Mouse (Mus musculus): Measurements from ENCODE around the gene Srp68. TPM values are rescaled to one million over a fixed set of nuclear protein-coding genes. Genes with fewer than 3 reads are reported as not detected.

The Srp68 gene
- polyA plus RNA-seq (2015; fragmentation: Nextera tagmentation; extraction: Ambion mirVana) = 62.4 and 63.5 TPM in 2 replicates

DNA sequence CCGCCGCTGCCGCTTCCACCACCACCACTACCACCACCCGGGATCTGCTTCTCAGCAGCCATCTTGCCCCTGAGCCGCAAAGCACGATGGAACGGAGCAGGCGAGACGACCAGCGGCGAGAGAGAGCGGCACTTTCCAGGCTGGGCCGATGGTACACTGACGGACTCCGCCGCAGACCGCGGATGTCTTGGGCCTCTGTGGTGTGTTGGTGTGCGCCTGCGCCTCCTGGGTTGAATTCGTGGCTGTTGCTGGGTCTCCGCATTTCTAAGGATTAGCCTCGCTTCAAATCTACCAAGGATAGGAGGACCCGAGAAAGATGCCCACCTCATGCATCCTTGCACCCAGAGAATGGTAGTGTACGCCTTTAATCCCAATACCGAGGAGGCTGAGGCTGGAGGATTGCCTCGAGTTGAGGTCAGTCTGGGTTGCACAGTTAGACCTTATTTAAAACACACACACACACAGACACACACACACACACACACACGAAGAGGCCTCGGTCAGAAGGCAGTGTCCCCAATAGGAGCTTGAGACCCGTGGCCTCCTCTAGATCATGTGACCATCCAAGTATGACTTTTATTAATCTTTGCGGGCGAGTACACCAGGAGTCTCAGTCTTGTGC is at the start of gene Srp68:
Gene Srp68 (minus strand): TSS at position 173 of the 622 bp plus-strand sequence.
- Histone ChIP-seq H3K4me1 (peaks cover 28% of the 10 kb centered on the region), H3K4me2 (peak within 1 kb of the TSS; percentile 89), H3K27ac (peak within 1 kb of the TSS; percentile 84), H3K9me3 (no peaks in the 10 kb centered on the region), H3K27me3 (replicated peaks) (no peaks in the 10 kb centered on the region), H3K9ac (peak within 1 kb of the TSS; percentile 73), H3K4me3 (peak within 1 kb of the TSS; percentile 85), H3K36me3 (replicated peaks) (0 out of 2 replicates have a peak, but pooled peaks cover 2% of the 10 kb centered on the region)
- WGBS = 2% methylated on average over 32 of the region's 32 CpGs
- peak; percentile 99 for ATAC-seq (replicated peaks)

DNA sequence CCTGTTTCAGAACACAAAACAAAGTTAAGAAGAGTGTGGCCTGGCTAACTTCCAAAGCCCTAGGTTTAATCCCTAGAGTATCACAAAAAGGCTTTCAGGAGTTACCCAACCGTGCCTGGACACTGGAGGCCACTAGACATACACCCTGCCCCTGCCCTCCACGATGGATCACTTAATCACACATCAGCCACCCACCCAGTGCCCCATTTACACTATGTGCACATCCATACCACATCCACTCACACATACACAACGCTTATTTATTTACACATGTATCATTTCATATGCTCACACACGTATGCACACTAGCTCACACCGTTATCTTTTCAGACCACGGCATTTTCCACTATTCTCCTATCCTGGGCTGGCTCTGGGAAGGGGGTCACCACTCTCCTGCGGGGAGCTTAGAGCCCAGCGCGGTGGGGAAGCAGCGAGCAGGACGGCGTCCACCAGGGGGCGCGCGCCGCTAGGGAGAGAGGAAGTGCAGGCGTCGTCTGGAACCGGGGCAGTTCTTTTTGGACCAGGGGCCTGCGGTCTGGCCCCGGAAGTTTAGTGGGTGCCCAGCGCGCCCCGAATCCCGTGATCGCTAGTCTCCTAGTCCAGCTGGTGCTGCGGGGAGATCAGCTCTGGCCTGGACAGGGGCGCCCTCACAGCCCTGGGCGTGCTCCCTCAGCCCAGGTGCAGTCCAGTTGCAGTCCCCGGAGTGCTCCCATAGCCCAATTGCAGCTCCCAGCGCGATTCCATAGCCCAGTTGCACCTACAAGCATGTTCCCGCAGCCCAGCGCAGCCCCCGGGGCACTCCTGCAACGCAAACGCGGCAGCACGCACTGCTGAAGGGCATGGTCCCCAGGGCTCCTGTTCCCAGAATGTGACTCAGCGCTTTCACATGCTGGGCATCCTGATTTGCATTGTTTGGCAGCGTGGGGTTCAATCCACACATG is 45.0 kb upstream of the Srp68 start:
- Histone ChIP-seq H3K36me3 (replicated peaks) (no peaks in the 10 kb centered on the region), H3K9ac (peak overlapping the region; percentile 31), H3K4me3 (peak overlapping the region; percentile 39), H3K27me3 (replicated peaks) (no peaks in the 10 kb centered on the region), H3K4me1 (peaks cover 9% of the 10 kb centered on the region), H3K9me3 (no peaks in the 10 kb centered on the region), H3K27ac (no peak overlapping the region), H3K4me2 (peak overlapping the region; percentile 91)
- peak; percentile 66; the same call in 1 of the 2 replicates for ATAC-seq (replicated peaks)
- WGBS = under 1% methylated on average over 41 of the region's 41 CpGs

DNA sequence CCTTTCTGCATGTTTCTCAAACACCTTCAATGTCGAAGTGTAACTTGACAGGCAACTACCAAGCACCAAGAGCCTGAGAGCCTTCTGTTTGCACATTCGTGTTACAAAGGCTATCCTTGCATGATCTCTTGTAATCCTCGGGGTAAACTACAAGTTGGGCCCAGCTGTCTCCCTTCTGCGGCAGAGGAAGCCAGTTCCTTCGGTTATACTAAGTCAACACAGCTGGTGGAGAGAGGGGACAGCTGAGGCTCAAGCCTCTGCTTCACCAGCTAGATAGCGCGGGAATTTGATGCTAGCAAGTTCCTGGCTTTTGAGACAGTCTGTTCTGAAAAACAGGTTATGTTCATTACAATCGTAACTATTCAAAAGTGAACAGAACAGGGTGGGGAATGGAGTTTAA is 38.3 kb upstream of the Srp68 start:
- Histone ChIP-seq H3K27ac (no peak overlapping the region), H3K4me1 (no peaks in the 10 kb centered on the region), H3K9me3 (no peaks in the 10 kb centered on the region), H3K36me3 (replicated peaks) (no peaks in the 10 kb centered on the region), H3K27me3 (replicated peaks) (no peaks in the 10 kb centered on the region), H3K4me2 (no peak overlapping the region), H3K4me3 (no peak overlapping the region), H3K9ac (no peak overlapping the region)
- WGBS = 53% methylated on average over 8 of the region's 8 CpGs
- no peak for ATAC-seq (replicated peaks)

DNA sequence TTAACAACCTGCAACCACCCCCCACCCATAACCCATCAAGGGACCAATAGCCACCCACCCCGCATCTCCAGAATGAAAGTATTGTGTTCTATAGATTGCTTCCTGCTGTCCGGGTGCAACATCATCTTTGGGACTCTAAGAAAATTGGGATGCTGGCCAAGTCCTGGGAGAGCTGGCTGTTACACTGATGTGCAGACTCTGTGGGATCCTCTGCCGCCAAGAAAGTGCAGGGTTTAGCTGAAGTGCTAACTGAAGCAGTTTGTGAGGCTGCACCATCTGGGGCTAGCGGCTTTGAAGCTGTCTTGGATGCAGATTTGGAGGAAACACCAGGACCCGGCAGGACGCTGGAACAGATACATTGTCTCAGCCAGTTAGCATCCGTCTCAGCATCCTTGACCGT is 37.2 kb upstream of the Srp68 start:
- Histone ChIP-seq H3K4me2 (no peak overlapping the region), H3K27ac (no peak overlapping the region), H3K4me1 (no peaks in the 10 kb centered on the region), H3K9ac (no peak overlapping the region), H3K9me3 (no peaks in the 10 kb centered on the region), H3K4me3 (no peak overlapping the region), H3K27me3 (replicated peaks) (no peaks in the 10 kb centered on the region), H3K36me3 (replicated peaks) (no peaks in the 10 kb centered on the region)
- 46% methylated on average over 8 of the region's 8 CpGs for WGBS
- ATAC-seq (replicated peaks) = no peak

DNA sequence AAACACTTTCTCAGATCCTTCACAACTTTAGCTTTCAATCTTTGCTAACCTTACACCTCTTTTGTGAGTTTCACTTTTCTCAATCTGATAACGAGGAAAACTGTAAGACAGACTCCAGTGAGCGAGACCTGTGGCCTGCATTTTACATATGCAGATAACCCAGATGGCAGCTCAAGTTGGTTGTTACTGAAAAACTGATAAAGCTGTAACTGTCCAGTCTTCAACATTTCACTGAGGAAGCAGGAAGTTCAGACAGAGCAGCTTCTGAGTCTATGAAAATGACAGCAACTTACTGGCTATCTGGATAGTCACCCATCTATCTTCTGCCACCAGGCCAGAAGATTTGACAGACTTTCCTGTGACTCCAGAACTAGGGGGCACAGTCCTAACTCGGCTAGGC is 35.6 kb upstream of the Srp68 start:
- no peak overlapping the region for H3K4me2 ChIP-seq
- peaks cover 2% of the 10 kb centered on the region; the same call in 1 of the 2 replicates for H3K36me3 ChIP-seq (replicated peaks)
- no peak overlapping the region for H3K9ac ChIP-seq
- no peaks in the 10 kb centered on the region for H3K9me3 ChIP-seq
- H3K27me3 ChIP-seq (replicated peaks) = no peaks in the 10 kb centered on the region
- peaks cover 10% of the 10 kb centered on the region for H3K4me1 ChIP-seq
- no peak overlapping the region for H3K4me3 ChIP-seq
- 82% methylated on average over 3 of the region's 3 CpGs for WGBS
- no peak for ATAC-seq (replicated peaks)
- H3K27ac ChIP-seq = no peak overlapping the region

DNA sequence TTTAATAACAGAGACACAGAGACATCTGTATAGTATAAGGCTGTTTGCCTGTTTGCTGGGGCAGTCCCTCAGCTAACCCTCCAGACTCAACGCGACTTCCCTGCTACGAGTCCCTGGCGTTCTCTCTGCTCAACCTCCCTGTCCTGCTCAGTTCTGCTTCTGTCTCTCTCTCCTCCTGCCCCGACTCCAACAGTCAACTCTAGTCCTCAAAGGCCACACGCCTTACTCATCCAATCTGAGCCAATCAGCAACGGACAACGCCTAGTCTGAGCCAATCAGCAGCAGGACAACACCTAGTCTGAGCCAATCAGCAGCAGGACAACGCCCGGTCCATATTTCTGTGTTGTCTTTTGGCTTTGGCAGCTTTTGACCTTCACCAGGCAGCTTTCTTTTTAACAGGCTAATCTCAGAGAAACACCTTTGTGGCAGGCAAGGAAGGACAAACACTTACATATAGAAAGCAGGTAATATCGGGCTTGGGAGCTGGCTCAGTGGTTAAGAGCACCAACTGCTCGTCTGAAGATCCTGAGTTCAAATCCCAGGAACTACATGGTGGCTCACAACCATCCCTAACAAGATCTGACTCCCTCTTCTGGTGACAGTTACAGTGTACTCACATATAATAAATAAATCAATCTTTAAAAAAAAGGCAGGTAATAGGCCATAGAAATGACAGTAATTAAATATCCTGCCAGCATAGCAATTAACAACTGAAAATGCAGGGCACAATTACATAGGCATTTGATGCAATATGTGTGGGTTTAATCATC is 33.9 kb upstream of the Srp68 start:
- peaks cover 10% of the 10 kb centered on the region for H3K4me1 ChIP-seq
- WGBS = 93% methylated on average over 12 of the region's 12 CpGs
- no peak overlapping the region for H3K9ac ChIP-seq
- H3K36me3 ChIP-seq (replicated peaks) = peaks cover 18% of the 10 kb centered on the region
- no peaks in the 10 kb centered on the region for H3K27me3 ChIP-seq (replicated peaks)
- H3K4me2 ChIP-seq = no peak overlapping the region
- H3K27ac ChIP-seq = no peak overlapping the region
- ATAC-seq (replicated peaks) = no peak
- H3K4me3 ChIP-seq = no peak overlapping the region
- no peaks in the 10 kb centered on the region for H3K9me3 ChIP-seq

DNA sequence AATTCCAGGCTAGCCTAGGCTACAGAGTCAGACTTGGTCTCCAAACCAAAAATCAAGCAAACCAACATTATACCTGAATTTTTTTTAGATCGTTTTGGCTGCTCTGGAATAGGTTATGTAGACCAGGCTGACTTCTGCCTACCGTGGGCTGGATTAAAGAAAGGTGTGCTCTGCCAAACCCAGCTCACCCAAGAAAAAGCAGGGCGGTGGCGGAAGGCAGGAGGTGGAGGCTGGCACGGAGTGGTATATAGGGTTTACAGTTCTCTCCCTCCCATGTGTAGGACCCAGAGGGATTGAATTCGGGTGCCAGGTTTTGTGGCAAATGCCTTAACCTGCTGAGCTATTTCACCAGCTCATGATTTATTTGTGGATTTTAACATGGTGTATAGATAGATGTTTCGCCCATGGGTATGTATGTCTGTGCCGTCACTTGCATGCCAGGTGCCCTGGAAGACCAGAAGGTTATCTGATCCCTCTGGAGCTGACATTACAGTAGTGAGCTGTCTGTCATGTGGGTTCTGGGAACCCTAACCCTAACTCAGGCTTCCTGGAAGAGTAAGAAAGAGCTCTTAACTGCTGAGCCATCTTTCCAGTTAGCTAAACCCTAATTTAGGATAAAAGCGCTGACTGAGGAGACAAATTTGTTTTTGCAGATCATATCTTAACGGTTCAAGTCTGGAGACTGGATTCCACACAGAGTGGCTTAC is 33.2 kb upstream of the Srp68 start, which contains the start of gene Exoc7:
Gene Exoc7 (minus strand): TSS at position 215 of the 707 bp plus-strand sequence.
- H3K4me1 ChIP-seq = peaks cover 10% of the 10 kb centered on the region
- peaks cover 25% of the 10 kb centered on the region for H3K36me3 ChIP-seq (replicated peaks)
- peak within 1 kb of the TSS; percentile 67 for H3K4me2 ChIP-seq
- H3K27ac ChIP-seq = peak within 1 kb of the TSS; percentile 59
- 85% methylated on average over 10 of the region's 10 CpGs for WGBS
- peak; percentile 60 for ATAC-seq (replicated peaks)
- H3K9ac ChIP-seq = peak within 1 kb of the TSS; percentile 69
- no peaks in the 10 kb centered on the region for H3K9me3 ChIP-seq
- peak within 1 kb of the TSS; percentile 72 for H3K4me3 ChIP-seq
- H3K27me3 ChIP-seq (replicated peaks) = no peaks in the 10 kb centered on the region

DNA sequence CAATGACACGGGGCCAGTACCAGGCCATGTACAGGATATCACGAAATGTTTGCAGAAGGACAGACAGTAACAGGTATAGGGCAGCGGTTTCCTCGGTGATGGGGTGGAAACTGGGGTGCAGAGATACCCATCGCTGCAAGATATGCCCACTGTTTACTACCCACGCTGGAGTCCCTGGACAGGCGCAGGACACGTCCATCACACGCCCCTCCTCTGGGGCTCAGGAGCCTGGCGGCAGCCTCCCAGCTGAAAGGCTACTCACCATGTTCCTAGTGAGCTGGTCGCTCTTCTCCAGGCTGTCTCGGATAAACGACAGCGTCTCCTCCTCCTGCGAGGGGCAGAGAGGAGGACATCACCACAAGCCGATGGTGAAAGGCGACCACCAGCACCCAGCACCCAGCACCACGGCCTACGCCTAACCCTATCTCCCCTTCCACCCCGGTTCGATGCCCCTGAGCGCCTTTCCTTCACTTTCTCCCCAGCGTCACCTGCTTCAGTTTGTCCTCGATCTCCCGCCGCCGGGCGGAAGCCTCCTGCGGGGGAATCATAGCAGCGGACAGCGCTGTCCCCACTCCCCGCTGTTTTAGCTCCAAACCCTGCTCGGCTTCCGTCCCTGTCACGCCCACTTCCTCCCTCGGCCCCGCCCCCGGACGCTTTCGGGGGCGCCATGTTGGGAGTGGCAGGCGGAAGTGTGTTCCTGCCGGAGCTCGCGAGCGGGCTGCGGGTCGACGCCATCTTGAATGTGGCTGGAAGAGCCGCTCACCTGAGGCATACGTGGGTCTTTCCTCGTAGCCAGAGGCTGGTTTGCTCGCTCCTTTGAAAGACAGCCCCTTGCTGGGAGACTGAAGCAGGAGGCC is 32.3 kb upstream of the Srp68 start:
- peaks cover 10% of the 10 kb centered on the region for H3K4me1 ChIP-seq
- H3K36me3 ChIP-seq (replicated peaks) = peaks cover 33% of the 10 kb centered on the region
- peak overlapping the region; percentile 69 for H3K9ac ChIP-seq
- peak; percentile 93 for ATAC-seq (replicated peaks)
- H3K27ac ChIP-seq = peak overlapping the region; percentile 59
- peak overlapping the region; percentile 67 for H3K4me2 ChIP-seq
- H3K9me3 ChIP-seq = no peaks in the 10 kb centered on the region
- H3K27me3 ChIP-seq (replicated peaks) = no peaks in the 10 kb centered on the region
- 2% methylated on average over 53 of the region's 53 CpGs for WGBS
- peak overlapping the region; percentile 72 for H3K4me3 ChIP-seq

DNA sequence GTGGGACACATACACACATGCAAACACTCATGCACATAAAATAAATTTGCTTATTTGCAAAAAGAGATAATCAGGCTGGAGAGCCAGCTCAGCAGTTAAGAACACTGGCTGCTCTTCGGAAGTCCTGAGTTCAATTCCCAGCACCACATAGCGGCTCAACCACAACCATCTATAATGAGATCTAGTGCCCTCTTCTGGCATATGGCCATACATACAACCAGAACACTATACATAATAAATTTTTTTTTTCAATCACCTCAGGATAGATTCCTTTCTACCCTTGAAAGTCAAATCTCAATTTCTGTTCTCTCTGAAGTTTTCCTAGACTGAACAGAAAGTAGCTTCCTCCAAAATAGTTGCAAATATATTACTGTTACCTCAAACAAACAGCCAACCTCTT is 31.4 kb upstream of the Srp68 start:
- no peaks in the 10 kb centered on the region for H3K27me3 ChIP-seq (replicated peaks)
- H3K36me3 ChIP-seq (replicated peaks) = peaks cover 41% of the 10 kb centered on the region
- H3K4me1 ChIP-seq = peaks cover 10% of the 10 kb centered on the region
- WGBS = 96% methylated on average over 2 of the region's 2 CpGs
- no peaks in the 10 kb centered on the region for H3K9me3 ChIP-seq
- H3K27ac ChIP-seq = no peak overlapping the region
- H3K4me2 ChIP-seq = peak overlapping the region; percentile 67
- H3K4me3 ChIP-seq = peak overlapping the region; percentile 72
- ATAC-seq (replicated peaks) = no peak
- H3K9ac ChIP-seq = no peak overlapping the region

DNA sequence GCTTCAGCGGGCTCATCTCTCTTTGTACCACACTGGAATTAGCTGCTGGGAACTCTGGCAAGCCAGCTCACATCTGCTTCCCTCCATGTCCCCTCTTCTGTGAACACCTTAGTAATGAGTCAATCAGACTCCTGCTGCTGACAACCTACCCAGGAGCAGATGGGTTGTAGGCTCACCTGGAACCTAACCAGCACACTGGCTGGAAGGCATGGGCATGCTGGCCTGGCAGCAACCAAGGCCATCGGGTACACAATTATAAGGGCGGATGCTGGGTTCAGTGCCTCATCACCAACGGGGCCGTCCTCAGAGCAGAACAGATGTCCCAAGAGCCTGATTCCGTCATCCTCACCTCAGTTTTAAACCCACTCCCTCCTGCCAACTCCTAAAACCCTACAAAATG is 24.6 kb upstream of the Srp68 start:
- H3K4me3 ChIP-seq = no peak overlapping the region
- H3K9ac ChIP-seq = no peak overlapping the region
- no peaks in the 10 kb centered on the region for H3K27me3 ChIP-seq (replicated peaks)
- H3K27ac ChIP-seq = no peak overlapping the region
- no peaks in the 10 kb centered on the region for H3K4me1 ChIP-seq
- no peak overlapping the region for H3K4me2 ChIP-seq
- 90% methylated on average over 6 of the region's 6 CpGs for WGBS
- no peak for ATAC-seq (replicated peaks)
- no peaks in the 10 kb centered on the region for H3K9me3 ChIP-seq
- peaks cover 78% of the 10 kb centered on the region for H3K36me3 ChIP-seq (replicated peaks)

DNA sequence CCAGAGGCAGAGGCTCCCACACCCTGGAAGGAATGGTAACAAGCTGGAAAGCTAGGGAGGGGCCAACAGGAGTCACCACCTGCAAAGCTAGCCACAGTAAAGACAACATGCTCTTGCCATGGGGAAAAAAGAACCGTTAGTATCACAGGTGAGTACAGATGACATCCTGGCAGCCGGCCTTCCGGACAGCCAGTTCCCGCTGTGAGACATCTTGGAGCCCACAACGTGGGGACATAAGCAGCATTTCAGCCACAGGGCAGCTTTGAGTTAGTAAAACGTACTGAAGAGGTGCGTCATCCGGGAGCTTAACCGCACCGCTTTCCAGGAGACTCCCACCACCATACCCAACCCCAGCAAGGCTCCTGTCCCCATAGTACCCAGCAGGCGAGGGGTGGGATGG is 24.2 kb upstream of the Srp68 start:
- Histone ChIP-seq H3K27ac (no peak overlapping the region), H3K9me3 (no peaks in the 10 kb centered on the region), H3K27me3 (replicated peaks) (no peaks in the 10 kb centered on the region), H3K36me3 (replicated peaks) (peaks cover 74% of the 10 kb centered on the region), H3K9ac (no peak overlapping the region), H3K4me2 (no peak overlapping the region), H3K4me1 (no peaks in the 10 kb centered on the region), H3K4me3 (no peak overlapping the region)
- WGBS = 89% methylated on average over 11 of the region's 11 CpGs
- ATAC-seq (replicated peaks) = no peak
